Mouse (Mus musculus) lung, adult 10 weeks (tissue): ENCODE results near the gene Tmc6. TPM values are rescaled to one million over a fixed set of nuclear protein-coding genes. Genes with fewer than 3 reads are reported as not detected.

Source experiments
- polyA plus RNA-seq: library from polyadenylated mRNA; stranded (reverse); fragments of 350-450 nt; fragmentation: Illumina TruSeq; extraction: RNeasy Lipid Tissue Mini Kit (QIAGEN cat#74804); gene quantifications from one replicate; pipeline ENCODE4 v1.2.3, GENCODE M21; 2014; ENCODE audit warnings: low read depth, low replicate concordance; ENCODE audit not compliant: insufficient read depth

Tmc6 gene
- polyA plus RNA-seq: 23.9 TPM

DNA sequence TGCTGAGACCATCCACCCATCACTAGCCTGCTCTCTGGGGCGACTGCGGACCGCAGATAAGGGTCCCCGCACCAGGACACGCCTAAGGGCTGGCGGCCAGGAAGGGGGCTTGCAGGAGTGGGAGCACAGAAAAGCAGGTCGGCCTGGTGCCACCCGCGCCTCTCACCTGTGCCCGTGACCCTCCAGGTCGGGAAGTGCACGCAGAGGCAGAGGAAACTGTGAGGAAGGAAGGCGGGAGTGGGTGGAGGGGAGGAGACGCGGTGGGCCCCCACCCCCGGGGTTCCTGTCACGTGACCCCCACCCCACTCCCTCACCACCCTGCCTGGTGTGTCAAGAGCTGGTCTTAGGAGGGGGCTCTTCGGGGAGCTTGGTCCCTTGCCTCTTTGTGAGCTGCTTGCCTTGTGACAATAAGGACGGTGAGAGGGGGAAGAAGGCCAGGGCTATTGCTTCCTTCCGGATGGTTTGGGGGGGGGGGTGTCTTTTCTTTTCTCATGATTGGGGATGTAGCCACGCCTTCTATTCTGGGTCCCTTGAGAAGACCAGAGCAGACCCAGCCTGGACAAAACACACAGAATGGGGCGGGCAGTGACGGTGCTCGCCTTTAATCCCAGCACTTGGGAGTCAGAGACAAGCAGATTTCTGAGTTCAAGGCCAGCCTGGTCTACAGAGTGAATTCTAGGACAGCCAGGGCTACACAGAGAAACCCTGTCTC is at the start of gene Tmc6, which contains the start of gene Tmc8:
TSS of gene Tmc6 (minus strand) at position 206 of the 712 bp plus-strand sequence.
TSS of gene Tmc8 (plus strand) at position 84 of the 712 bp plus-strand sequence.

DNA sequence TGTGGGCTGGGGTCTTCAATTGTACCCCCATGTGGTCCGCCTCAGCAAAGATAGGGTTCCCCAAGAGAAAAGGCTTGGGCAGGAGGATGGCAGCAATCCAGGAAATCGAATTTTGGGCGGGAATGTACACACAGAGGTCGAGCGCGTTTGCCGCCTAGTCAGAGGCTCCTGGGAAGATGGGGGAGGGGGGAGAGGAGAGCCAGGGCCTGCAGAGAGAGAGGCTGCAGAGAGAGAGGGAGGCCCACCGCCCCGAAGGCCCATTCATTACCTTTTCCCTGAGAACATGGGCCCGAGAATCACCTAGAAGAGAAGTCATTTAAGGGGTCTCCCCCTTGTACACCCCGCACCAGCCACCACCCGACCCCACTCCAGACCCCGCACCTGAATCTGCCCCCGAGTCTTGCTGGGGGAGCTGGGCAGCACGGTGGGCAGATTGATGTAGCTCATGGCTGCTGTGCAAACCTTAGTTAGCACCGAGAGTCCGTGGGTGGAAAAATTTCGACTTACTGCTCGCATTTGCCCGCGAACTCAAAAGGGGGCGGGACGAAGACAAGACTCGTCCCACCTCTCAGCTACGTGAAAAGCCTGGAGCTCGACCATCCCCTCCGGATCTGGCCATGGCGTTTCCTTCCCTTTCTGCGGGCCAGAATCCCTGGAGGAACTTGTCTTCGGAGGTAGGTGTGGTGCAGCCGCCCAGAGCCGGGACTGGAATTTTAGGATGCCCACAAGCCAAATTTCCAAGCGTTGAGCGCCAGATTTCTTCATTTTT is 43.5 kb upstream of the Tmc6 start, which contains the start of the genes Afmid and Tk1:
TSS of gene Afmid (plus strand) at position 592 of the 769 bp plus-strand sequence.
TSS of gene Tk1 (minus strand) at position 760 of the 769 bp plus-strand sequence.

DNA sequence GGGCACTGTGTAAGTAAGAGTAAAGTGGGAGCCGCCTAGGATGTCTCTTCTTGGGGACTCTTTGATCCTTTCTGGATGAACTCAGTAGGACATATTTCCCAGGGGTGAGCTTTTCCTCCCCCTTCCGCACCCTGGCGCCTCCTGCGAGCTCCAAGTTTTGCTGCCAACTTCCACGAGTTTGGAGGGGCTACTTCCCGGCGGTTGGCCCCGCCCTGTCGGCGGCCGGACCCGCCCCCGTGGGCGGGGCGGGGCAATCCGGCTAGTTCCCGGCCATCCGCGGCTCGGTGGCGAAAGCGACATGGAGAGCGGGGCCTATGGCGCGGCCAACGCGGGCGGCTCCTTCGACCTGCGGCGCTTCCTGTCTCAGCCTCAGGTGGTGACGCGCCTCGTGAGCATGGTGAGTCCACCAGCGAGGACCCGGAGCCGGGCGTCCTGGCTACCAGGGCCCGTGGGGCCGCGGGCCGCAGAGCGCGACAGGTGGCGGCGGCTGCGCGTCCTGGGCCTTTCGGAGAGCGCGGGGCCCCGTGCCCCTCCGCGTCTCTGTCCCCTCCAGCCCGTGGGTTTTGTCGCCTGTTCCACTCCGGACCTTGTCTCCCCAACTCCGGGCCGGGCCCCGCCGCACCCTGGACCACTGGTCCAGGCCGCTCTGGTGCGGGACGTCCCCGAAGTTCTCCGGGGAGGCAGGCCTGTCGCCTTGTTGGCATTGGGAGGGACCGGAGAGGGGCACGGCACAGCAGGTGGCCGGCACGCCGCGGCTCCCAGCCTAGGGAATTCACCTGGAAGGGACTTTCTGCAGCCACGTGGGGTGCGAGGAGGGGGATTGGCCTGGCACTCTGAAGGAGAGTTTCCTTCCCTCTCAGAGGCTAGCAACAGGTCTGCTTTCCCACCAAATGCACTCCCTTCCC is 27.7 kb upstream of the Tmc6 start, which contains the start of the genes Gm20708 and Syngr2:
TSS of gene Gm20708 (plus strand) at position 262 of the 905 bp plus-strand sequence.
TSS of gene Syngr2 (plus strand) at position 262 of the 905 bp plus-strand sequence.

DNA sequence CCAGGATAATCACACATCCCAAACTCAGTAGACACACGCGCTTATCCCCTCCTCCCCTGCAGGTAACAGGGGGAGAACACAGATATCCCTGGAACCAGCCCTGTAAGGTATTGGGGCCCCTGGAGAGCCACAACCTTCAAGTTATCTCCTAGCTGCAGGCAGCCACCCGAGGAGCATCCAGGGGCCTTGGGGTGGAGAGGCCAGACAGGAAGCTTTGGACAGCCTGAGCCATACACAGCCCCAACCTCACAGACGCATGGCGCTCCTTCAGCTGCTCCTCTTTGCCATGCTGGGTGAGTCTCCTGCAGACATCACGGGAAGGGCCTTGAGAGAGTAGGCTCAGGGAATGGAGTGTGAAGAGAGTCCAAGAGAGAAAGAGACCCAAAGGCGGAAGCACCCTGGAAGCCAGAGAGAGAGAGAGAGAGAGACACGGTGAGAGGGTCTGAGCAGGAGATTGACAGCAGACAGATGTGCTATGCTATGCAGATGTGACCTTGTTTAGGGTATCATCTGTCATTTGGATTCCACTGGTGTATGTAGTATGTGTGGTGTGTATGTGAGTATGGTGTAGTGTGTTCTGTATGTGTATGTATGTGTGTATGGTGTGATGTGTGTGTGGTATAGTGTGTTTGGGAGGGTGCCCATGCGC is 15.6 kb upstream of the Tmc6 start, which contains the start of gene 6030468B19Rik:
TSS of gene 6030468B19Rik (plus strand) at position 150 of the 649 bp plus-strand sequence.

Other genes with a start within 250 kb of the Tmc6 start
- gene Tnrc6c, start 127.9 kb downstream of the Tmc6 start, polyA plus RNA-seq: 4.4 TPM
- 1.9 TPM for gene Tmc8, start 122 bp downstream of the Tmc6 start, polyA plus RNA-seq
- gene 6030468B19Rik, start 15.5 kb upstream of the Tmc6 start, polyA plus RNA-seq: not detected
- not detected for gene Gm20708, start 27.5 kb upstream of the Tmc6 start, polyA plus RNA-seq
- 107 TPM for gene Syngr2, start 27.5 kb upstream of the Tmc6 start, polyA plus RNA-seq
- gene Afmid, start 43.7 kb upstream of the Tmc6 start, polyA plus RNA-seq: 2.4 TPM
- gene Tk1, start 43.9 kb upstream of the Tmc6 start, polyA plus RNA-seq: 3.5 TPM
- 2.8 TPM for gene Birc5, start 67.1 kb upstream of the Tmc6 start, polyA plus RNA-seq
- not detected for gene Tmem235, start 78.6 kb upstream of the Tmc6 start, polyA plus RNA-seq
- 4.5 TPM for gene Tha1, start 91.3 kb upstream of the Tmc6 start, polyA plus RNA-seq
- gene Socs3, start 187.8 kb upstream of the Tmc6 start, polyA plus RNA-seq: 16.6 TPM
- 45.7 TPM for gene Pgs1, start 204.1 kb upstream of the Tmc6 start, polyA plus RNA-seq